Mouse (Mus musculus) testis, adult 2 months (tissue): ENCODE measurements at regions not wholly inside any gene's neighbourhood (a gene's known extent, or its start where the extent isn't known, plus 50 kb on each side); places are given as distances from the start of the nearest gene placed in this dataset.

ENCODE experiments used
- CTCF ChIP-seq: fragments of 200-500 bp; IDR thresholded peaks from 2 replicates; pipeline ENCODE4 v1.5.1; 2012; ENCODE audit warnings: low read depth, mild to moderate bottlenecking, inconsistent platforms, low read length, moderate library complexity; ENCODE audit not compliant: control insufficient read depth, insufficient read depth, insufficient replicate concordance
- POLR2A ChIP-seq: fragments of 200-500 bp; IDR thresholded peaks from 2 replicates; pipeline ENCODE4 v1.6.1; 2012; ENCODE audit warnings: low read depth, mild to moderate bottlenecking, inconsistent platforms, low read length, moderate library complexity; ENCODE audit not compliant: control insufficient read depth

- TF ChIP-seq POLR2A (no peak), CTCF (no peak)
These were observed 928.3 kb downstream of the Robo2 start for GRCm38 (mm10) chr16:73483214-73483856.
